Comparison of ENCODE assay signal across 8 mouse cellular contexts in genomic region chr8:125756391-125757105, GRCm38 (mm10). TPM values are rescaled to one million over a fixed set of nuclear protein-coding genes. Genes with fewer than 3 reads are reported as not detected.
A peak's percentile ranks its signal among the peaks of the same experiment; 100 is the strongest.
DNase-seq lines count a peak whose midpoint lies in the region; ATAC-seq and TF ChIP-seq lines count a peak whose summit lies in the region.

No protein-coding gene starts in this region.

- DNase-seq in layer of hippocampus, adult 2 months (ENCODE audit: low spot score in 2 of 2) = peak in 1 of 2 experiments; percentile 25
- DNase-seq in layer of hippocampus, postnatal 25 days (ENCODE audit: extremely low spot score in 1 of 2, low spot score in 1 of 2) = no peak
- DNase-seq in cerebellum, adult 11-12 months = peak; percentile 76
- no peak for DNase-seq in heart, adult 2 months
- DNase-seq in thymus, adult 18-20 months = no peak
- no peak for DNase-seq in gastrocnemius, postnatal 14 days

- WGBS in heart, adult 2 months = 47% methylated on average over 9 of the region's 9 CpGs
- WGBS in intestine, embryonic 15.5 days = 47% methylated on average over 9 of the region's 9 CpGs

- H3K4me3 ChIP-seq in layer of hippocampus, adult 2 months = no peak overlapping the region; the same call in 1 of the 2 replicates
- no peak overlapping the region for H3K4me3 ChIP-seq in heart, adult 2 months
- no peak overlapping the region for H3K4me3 ChIP-seq in intestine, embryonic 15.5 days (replicated peaks)

- no peaks in the 10 kb centered on the region for H3K27me3 ChIP-seq in heart, adult 2 months (ENCODE audit: control insufficient read depth, insufficient read depth, low read length)
- H3K27me3 ChIP-seq in intestine, embryonic 15.5 days (replicated peaks) = no peaks in the 10 kb centered on the region

- no peak overlapping the region; the same call in 1 of the 2 replicates for H3K4me2 ChIP-seq in intestine, embryonic 15.5 days (replicated peaks)

- no peak for TF ChIP-seq CTCF in layer of hippocampus, adult 2 months (conservative IDR thresholded peaks at IDR 0.05)
- no peak for TF ChIP-seq CTCF in heart, adult 2 months (IDR thresholded peaks at IDR 0.05)

- peak; percentile 33 for ATAC-seq in megakaryocyte progenitor cell, adult 5-6 weeks (replicated peaks; ENCODE audit: poor library complexity)
- no peak for ATAC-seq in intestine, embryonic 15.5 days

- H3K79me2 ChIP-seq in heart, adult 2 months (replicated peaks; ENCODE audit: control insufficient read depth, insufficient read depth, low read length) = no peaks in the 10 kb centered on the region

- intact Hi-C loops in heart, adult 2 months (cut with DNase I) = no loop called here
- intact Hi-C loops in gastrocnemius, postnatal 14 days (cut with DNase I; ENCODE audit: low total_unique reads) = no loop called here

- H3K36me3 ChIP-seq in heart, adult 2 months (ENCODE audit: control insufficient read depth, insufficient read depth, low read length) = no peaks in the 10 kb centered on the region
- H3K36me3 ChIP-seq in intestine, embryonic 15.5 days = no peaks in the 10 kb centered on the region

- H3K4me1 ChIP-seq in heart, adult 2 months (ENCODE audit: control insufficient read depth, insufficient read depth, low read length) = peaks cover 5% of the 10 kb centered on the region; the same call in 1 of the 2 replicates
- peaks cover 9% of the 10 kb centered on the region; the same call in 1 of the 2 replicates for H3K4me1 ChIP-seq in intestine, embryonic 15.5 days (replicated peaks)

- no peak for TF ChIP-seq EP300 in heart, adult 2 months (IDR thresholded peaks at IDR 0.05; ENCODE audit: insufficient read depth, low read depth, low read length)

- H3K9me3 ChIP-seq in intestine, embryonic 15.5 days = no peaks in the 10 kb centered on the region

- TF ChIP-seq POLR2A in heart, adult 2 months (IDR thresholded peaks at IDR 0.05; ENCODE audit: insufficient read depth, low read depth, low read length) = no peak

- H3K9ac ChIP-seq in heart, adult 2 months (ENCODE audit: low read depth, low read length) = no peak overlapping the region
- no peak overlapping the region for H3K9ac ChIP-seq in intestine, embryonic 15.5 days

- peak overlapping the region; percentile 46 for H3K27ac ChIP-seq in layer of hippocampus, adult 2 months
- peak overlapping the region; percentile 4; the same call in 1 of the 2 replicates for H3K27ac ChIP-seq in heart, adult 2 months
- H3K27ac ChIP-seq in intestine, embryonic 15.5 days = no peak overlapping the region

RNA-seq across cellular contexts. Expression of gene Ntpcr, which starts 26.8 kb away (rescaled TPM):
- 10 to 100 TPM; 21.1 to 24.2 TPM for total RNA-seq in layer of hippocampus, adult 2 months (2021)
- total RNA-seq in layer of hippocampus, postnatal 25 days (2021) = 10 to 100 TPM; 21.0 to 21.4 TPM
- 10 to 100 TPM; 12.3 to 13.9 TPM for total RNA-seq in heart, adult 2 months (2021)
- 20.8 TPM in 2 replicates for polyA plus RNA-seq in heart, adult 2 months (2012; rRNA removed)
- 50.4 and 51.5 TPM in 2 replicates for total RNA-seq in megakaryocyte progenitor cell, adult 5-6 weeks (2015)
- total RNA-seq in megakaryocyte progenitor cell, adult 5-6 weeks (2017) = 26.9 and 31.3 TPM in 2 replicates
- polyA plus RNA-seq in intestine, embryonic 15.5 days (2015; fragmentation: Nextera tagmentation; extraction: Ambion mirVana) = 27.7 and 31.2 TPM in 2 replicates
- 10 to 100 TPM; 11.9 to 14.3 TPM for total RNA-seq in gastrocnemius, postnatal 14 days (2021)
